In genomic region chr10:13541721-13542120, GRCm38 (mm10) we compare ENCODE assay signal across 22 mouse cellular contexts. TPM values are rescaled to one million over a fixed set of nuclear protein-coding genes. Genes with fewer than 3 reads are reported as not detected.
A peak's percentile ranks its signal among the peaks of the same experiment; 100 is the strongest.
DNase-seq lines count a peak whose midpoint lies in the region; ATAC-seq and TF ChIP-seq lines count a peak whose summit lies in the region.
"Had no signal": no experiment of that assay in that cellular context is flagged by ENCODE, and none has a peak within 500 bp of the region (broad histone marks: within the 10 kb centered on the region; RNA-seq: fewer than 3 reads in every experiment).

No protein-coding gene starts in this region.

- no peak overlapping the region for H3K4me2 ChIP-seq in heart, embryonic 12.5 days
- no peak overlapping the region for H3K4me2 ChIP-seq in lung, postnatal 0 days (replicated peaks; ENCODE audit: low read depth, low read length)

- TF ChIP-seq CTCF in lung, postnatal 0 days (IDR thresholded peaks at IDR 0.05) = no peak
- TF ChIP-seq CTCF in lung, adult 2 months (IDR thresholded peaks at IDR 0.05; ENCODE audit: insufficient read depth, low read length) = no peak

- TF ChIP-seq POLR2A in lung, adult 2 months (IDR thresholded peaks at IDR 0.05; ENCODE audit: borderline replicate concordance, extremely low read depth, low read depth, low read length) = no peak

- H3K4me1 ChIP-seq in heart, embryonic 12.5 days (replicated peaks) = no peaks in the 10 kb centered on the region
- no peaks in the 10 kb centered on the region for H3K4me1 ChIP-seq in lung, postnatal 0 days (ENCODE audit: insufficient read depth, low read depth, low read length)
- no peaks in the 10 kb centered on the region for H3K4me1 ChIP-seq in lung, adult 2 months (ENCODE audit: control insufficient read depth, insufficient read depth, low read length)

- no peaks in the 10 kb centered on the region for H3K9me3 ChIP-seq in heart, embryonic 12.5 days (replicated peaks)
- H3K9me3 ChIP-seq in lung, postnatal 0 days (ENCODE audit: low read length) = no peaks in the 10 kb centered on the region
- H3K9me3 ChIP-seq: G1E had no signal

- peaks cover 43% of the 10 kb centered on the region for H3K36me3 ChIP-seq in heart, embryonic 12.5 days
- peaks cover 3% of the 10 kb centered on the region; the same call in 1 of the 2 replicates for H3K36me3 ChIP-seq in lung, postnatal 0 days (ENCODE audit: insufficient read depth, low read length)

- DNase-seq in heart, adult 11 months = peak; percentile 46
- peak; percentile 77 for DNase-seq in lung, postnatal 0 days (ENCODE audit: low spot score)
- DNase-seq in lung, postnatal 4 days = no peak
- peak; percentile 36 for DNase-seq in lung, postnatal 25 days (ENCODE audit: low spot score)
- DNase-seq in lung, postnatal 10 days = no peak
- peak; percentile 27 for DNase-seq in lung, postnatal 36 days
- no peak for DNase-seq in lung, adult 2 months
- DNase-seq: adrenal gland, adult 2 months; adrenal gland, adult 8-10 months; adrenal gland, postnatal 10 days; adrenal gland, postnatal 14 days; adrenal gland, postnatal 25 days; adrenal gland, postnatal 36 days; B cell, adult 2 months; cerebellum, adult 11 months; cerebellum, adult 11-12 months had no signal

- TF ChIP-seq EP300 in lung, postnatal 0 days (IDR thresholded peaks at IDR 0.05) = peak; percentile 44; the same call in 1 of the 2 replicates

- no peak overlapping the region for H3K9ac ChIP-seq in heart, embryonic 12.5 days
- H3K9ac ChIP-seq in lung, postnatal 0 days (replicated peaks; ENCODE audit: low read depth) = no peak overlapping the region

- no peak overlapping the region for H3K4me3 ChIP-seq in heart, embryonic 12.5 days
- no peak overlapping the region for H3K4me3 ChIP-seq in lung, postnatal 0 days (ENCODE audit: low read depth, low read length)
- no peak overlapping the region for H3K4me3 ChIP-seq in lung, adult 2 months (replicated peaks; ENCODE audit: extremely low read depth, low read depth, low read length)

- no peaks in the 10 kb centered on the region for H3K27me3 ChIP-seq in heart, embryonic 12.5 days (replicated peaks)
- H3K27me3 ChIP-seq in lung, postnatal 0 days (replicated peaks; ENCODE audit: insufficient read depth, low read length) = no peaks in the 10 kb centered on the region
- H3K27me3 ChIP-seq: CH12.LX, Patski had no signal

- no peak for ATAC-seq in heart, embryonic 12.5 days (ENCODE audit: insufficient number of reproducible peaks, low FRiP score)
- peak; percentile 91 for ATAC-seq in lung, postnatal 0 days
- ATAC-seq: activated CD4-positive, CD25-positive, alpha-beta regulatory T cell, adult 4 months; CD4-positive, CD25-positive, alpha-beta regulatory T cell, adult 4 months; Patski had no signal

- H3K27ac ChIP-seq in heart, embryonic 12.5 days (ENCODE audit: poor library complexity, severe bottlenecking) = no peak overlapping the region
- no peak overlapping the region for H3K27ac ChIP-seq in lung, postnatal 0 days (ENCODE audit: low read length)

- WGBS in heart, embryonic 12.5 days = 91% methylated on average over 5 of the region's 5 CpGs
- WGBS in lung, postnatal 0 days = 55% methylated on average over 5 of the region's 5 CpGs
- WGBS in lung, adult 2 months = 78% methylated on average over 5 of the region's 5 CpGs

RNA-seq across cellular contexts. Expression of gene Adat2, which starts 11.0 kb away (rescaled TPM):
- polyA plus RNA-seq in heart, embryonic 12.5 days (2016; fragmentation: Nextera tagmentation; extraction: Ambion mirVana) = 2.2 and 3.2 TPM in 2 replicates
- polyA plus RNA-seq in lung, postnatal 0 days (2015; fragmentation: Nextera tagmentation; extraction: Ambion mirVana) = 2.9 and 3.4 TPM in 2 replicates
- 3.0 and 3.8 TPM in 2 replicates for polyA plus RNA-seq in lung, adult 2 months (2012; rRNA removed)

RNA-seq across cellular contexts. Expression of gene Pex3, which starts 11.2 kb away (rescaled TPM):
- 20.2 and 20.4 TPM in 2 replicates for polyA plus RNA-seq in heart, embryonic 12.5 days (2016; fragmentation: Nextera tagmentation; extraction: Ambion mirVana)
- polyA plus RNA-seq in lung, postnatal 0 days (2015; fragmentation: Nextera tagmentation; extraction: Ambion mirVana) = 24.3 and 26.9 TPM in 2 replicates
- 8.5 and 12.0 TPM in 2 replicates for polyA plus RNA-seq in lung, adult 2 months (2012; rRNA removed)

RNA-seq across cellular contexts. Expression of gene Fuca2, which starts 42.4 kb away (rescaled TPM):
- polyA plus RNA-seq in heart, embryonic 12.5 days (2016; fragmentation: Nextera tagmentation; extraction: Ambion mirVana) = 63.2 and 67.6 TPM in 2 replicates
- polyA plus RNA-seq in lung, postnatal 0 days (2015; fragmentation: Nextera tagmentation; extraction: Ambion mirVana) = 95.6 and 103 TPM in 2 replicates
- polyA plus RNA-seq in lung, adult 2 months (2012; rRNA removed) = 21.4 and 22.7 TPM in 2 replicates
- polyA plus RNA-seq: G1E had no signal

Comparison
In these comparisons a context has a peak if more than half of its experiments do, and no peak if none do; other contexts are left out.
1. DNase-seq: peak in heart, adult 11 months (single experiment), lung, postnatal 0 days (single experiment), lung, postnatal 25 days (single experiment) and lung, postnatal 36 days (single experiment); none in lung, postnatal 4 days (0 of 2), lung, postnatal 10 days (single experiment) and lung, adult 2 months (single experiment).